Mouse (Mus musculus) MN1 (cell line): ENCODE data around the gene Cyp2f2.

ENCODE experiments used
- DNase-seq: peaks from one replicate; pipeline ENCODE4 v3.0.0-alpha.2; 2016; ENCODE audit warnings: low spot score

Cyp2f2 gene

DNA sequence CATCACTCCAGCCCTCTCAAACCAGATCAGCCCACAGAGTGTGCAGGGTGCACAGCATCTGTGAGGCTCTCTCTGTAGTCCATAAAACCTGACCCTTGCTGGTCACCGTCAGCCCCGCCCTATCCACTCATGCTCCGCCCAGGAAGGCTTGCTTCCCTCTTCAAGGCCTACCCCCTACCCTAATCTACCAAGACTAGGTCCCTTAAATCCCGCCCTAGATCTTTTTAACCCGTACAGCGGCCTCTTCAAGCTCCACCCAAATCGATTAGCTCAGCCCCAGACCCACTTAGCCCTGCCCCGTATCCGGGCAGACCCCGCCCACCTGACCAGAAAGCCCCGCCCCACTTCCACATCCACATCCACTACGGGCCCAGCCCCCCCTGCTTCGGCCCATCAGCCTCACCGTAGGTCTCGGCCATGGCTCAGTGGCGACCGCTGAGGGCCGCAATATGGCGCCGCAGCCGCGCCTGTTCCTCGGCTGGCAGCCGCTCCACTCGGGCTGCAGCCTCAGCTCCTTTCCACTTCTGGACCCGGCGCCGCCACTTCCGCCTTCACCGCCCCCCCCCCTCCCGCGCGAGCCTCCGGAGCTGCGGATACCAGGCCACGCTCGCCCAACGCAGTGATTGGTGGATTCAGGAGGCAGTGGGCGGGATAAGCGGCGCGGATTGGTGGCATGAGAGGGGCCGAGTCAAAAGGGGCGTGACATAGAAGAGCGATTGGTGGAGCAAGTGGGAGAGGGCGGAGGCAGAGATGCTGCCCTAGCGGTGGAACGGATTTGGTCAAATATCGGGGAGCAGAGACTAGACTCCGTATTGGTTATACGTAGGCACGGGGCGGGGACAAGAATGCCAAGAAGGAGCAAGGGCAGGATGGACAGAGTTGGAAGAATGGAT lies 58.9 kb downstream of the Cyp2f2 start, which contains the start of gene Rab4b:
TSS of gene Rab4b (minus strand) at position 573 of the 893 bp plus-strand sequence.
- peak; percentile 98 for DNase-seq

DNA sequence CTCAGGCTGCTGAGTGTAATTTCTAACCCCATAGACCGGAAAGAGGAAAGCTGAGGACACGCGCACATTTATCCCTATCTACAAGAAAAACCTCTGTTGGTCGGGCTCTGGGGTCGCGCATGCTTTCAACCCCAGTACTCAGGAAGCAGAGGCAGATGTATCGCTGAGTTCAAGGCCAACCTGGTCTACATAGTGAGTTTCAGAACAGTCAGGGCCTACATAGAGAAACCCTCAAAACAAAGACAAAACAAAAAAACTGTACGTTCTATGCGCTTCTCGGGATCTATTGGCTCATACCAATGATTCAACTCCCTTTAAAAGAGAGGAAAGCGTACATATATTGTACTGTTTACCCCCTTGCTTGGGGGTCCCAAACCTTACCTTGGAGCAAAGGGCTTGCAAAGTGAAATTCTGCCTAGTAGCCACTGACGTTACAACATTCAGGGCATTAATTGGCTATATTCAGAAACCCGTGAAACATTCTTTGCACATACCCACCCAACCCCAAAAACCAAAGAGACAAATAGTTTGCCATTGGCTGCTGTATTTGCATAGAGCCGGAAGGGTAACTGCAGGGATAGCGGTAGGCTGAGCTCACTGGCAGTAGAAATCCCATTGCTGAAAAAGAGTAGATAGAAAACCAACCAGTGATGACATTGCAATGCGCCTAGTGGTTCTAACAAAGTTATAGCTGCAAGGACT lies 59.7 kb downstream of the Cyp2f2 start:
- DNase-seq: peak; percentile 35

DNA sequence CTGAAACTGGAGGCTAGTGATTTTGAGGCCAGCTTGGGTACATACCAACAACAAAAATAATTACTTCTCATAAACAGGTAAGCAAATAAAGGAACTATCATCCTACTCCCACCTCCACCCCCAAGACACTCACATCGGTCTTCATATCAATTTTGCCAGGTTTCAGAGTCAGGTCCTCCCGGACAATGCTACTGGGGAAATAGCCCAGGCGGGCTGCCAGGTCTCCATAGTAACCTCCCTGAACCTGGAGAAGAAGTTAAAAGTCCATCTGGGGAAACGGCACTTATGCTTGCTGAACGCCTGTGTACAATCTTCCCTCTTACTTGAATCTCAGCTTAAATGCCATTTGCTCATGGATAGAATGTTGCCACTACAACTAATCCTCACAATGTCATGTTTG lies 60.3 kb downstream of the Cyp2f2 start:
- peak; percentile 78 for DNase-seq

DNA sequence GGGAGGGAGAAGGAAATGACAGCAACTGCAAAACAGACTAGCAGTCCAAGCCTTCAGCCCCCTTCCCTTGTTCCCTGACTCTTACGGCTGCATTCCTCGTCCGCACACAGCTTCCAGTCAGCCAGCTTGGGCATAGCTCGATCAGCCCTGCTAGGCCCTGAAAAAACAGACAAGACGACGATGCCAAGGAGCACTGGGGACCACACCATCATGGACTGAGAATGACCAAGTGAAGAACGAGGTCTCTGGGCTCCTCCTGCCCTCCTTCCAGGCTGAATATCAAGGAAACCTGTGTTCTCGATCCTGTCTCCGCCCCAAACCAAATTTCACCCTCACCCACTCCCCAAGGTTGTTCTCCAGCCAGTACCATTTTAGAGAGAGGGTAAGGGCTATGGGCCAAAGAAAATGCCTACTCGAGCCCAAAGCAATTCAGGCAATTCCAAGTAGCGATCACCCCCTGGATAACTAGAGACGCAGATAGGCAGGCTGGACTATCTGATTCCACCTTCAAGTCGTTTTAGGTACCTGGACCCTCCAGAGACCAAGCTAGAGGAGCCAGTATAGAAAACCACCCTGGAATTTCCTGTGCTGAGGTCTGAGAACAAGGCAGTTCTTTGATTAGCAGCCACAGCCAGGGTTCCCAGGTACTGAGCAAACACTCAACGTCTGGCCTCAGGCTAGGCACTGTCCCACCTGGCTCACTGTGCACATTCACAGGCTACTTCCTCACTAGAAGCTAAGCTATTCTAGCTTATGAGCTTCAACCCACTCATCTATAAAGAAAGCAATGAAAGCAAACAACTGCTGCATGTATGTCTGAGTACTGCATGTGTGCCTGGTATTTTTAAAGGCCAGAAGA lies 61.4 kb downstream of the Cyp2f2 start, which contains the start of the genes Gm21983 and Mia:
TSS of gene Gm21983 (minus strand) at position 250 of the 859 bp plus-strand sequence.
TSS of gene Mia (minus strand) at position 321 of the 859 bp plus-strand sequence.
- no peak for DNase-seq

DNA sequence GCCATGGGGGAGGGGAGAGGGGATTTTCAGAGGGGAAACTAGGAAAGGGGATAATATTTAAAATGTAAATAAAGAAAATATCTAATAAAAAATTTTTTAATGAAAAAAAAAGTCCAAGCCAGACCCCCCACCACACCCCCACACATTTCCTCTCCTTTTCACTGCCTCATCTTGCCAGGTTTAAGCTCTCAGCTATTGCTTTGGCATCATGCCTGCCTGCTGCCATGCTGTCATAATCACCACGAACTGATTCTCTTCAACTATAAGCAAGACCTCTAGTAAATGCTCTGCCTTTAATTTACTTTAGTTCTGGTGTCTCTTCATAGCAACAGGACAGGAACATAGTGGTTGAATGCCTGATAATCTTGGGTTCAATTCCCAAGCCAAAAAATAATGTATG lies 62.8 kb downstream of the Cyp2f2 start:
- no peak for DNase-seq
